Mouse (Mus musculus): ENCODE measurements around the gene Krt82.

Gene Krt82

DNA sequence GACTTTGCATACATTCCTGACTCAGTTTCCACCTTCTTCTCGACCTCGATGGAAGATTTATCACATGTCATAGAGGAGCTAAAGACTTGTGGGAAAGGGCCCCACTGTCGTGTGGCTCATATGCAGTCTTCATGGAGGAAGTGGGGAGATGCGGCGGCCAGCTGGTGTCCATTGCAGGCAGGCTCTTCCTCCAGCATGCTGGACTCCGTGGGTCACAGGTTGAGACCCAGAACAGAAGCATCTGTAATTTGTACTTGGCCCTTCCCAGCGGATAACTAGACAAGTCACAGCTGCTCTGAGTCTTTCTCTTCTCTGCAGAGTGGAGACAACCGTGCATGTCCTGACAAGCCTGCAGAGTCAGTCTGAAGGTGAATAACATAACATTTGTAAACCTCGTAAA is 42.2 kb downstream of the Krt82 start:
- no peak for DNase-seq

- no peak for DNase-seq
Observed at GRCm38 (mm10) chr15:101506896-101507758, 43.3 kb downstream of the Krt82 start.

- peak; percentile 7 for DNase-seq
Observed at GRCm38 (mm10) chr15:101497181-101497580, 53.3 kb downstream of the Krt82 start.

GRCm38 (mm10) chr15:101495266-101495665 is 55.2 kb downstream of the Krt82 start:
- DNase-seq: no peak

DNA sequence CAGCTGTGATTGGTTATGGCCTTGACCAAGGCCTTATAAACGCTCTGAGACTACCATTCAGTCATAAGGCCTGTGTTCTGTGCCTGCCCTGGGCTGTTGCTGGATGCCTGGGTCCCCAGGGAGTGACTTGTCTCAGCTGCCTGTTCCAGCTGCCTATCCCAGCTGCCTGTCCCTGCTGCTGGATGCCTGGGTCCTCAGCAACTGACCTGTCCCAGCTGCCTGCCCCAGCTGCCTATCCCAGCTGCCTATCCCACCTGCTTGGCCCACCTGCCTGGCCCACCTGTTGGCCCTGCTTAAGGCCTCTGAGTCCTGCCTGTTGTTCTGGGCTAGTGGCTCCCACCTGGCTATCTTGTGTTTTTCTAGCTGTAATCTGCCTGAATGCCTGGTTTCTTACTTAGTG is 56.3 kb downstream of the Krt82 start:
- DNase-seq: no peak

DNA sequence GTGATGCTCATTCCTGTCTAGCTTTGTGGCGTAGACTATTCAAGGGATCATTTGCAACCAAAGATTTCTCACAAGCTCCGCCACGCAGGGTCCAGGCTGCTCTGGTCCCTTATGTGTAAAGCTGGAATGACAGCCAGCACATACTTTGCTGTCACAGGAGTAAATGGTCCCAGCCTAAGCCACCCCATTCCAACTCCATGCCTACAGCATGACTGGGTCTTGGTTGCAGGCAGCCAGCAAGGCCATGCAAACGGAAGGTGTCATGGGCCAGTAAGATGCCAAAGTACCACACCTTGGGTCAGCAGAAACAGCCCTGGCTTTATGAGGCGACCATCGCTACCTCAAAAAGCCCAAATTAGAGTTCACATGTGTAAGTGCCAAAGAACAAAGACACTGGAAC is 56.8 kb downstream of the Krt82 start:
- no peak for DNase-seq

GRCm38 (mm10) chr15:101492718-101493117 is 57.7 kb downstream of the Krt82 start:
- no peak for DNase-seq

DNA sequence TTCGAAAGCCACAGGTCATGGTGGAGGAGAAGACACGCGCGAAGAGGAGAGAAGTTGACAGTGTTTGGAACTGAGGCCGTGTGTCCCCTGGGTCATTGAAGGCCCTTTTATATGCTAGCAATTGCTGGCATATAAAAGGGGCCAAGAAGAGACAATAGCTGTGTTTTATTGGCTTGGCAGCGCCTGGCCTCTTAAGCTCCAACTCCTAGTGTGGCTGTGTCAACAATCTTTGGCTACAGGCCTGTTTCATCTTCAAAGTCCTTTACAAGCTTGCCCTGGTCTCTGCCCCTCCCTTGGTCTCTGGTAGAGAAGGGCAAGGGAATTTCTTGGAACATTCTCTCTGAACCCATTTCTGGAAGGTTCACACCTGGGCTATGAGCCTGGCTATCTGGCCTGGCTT is 59.0 kb downstream of the Krt82 start, which contains the start of gene Krt83:
Gene Krt83 (minus strand): TSS at position 82 of the 400 bp plus-strand sequence.
- no peak for DNase-seq

All from cerebellum, adult 8-10 months (tissue).